Mouse (Mus musculus) CH12.LX (cell line): ENCODE data around the gene Gramd2.

Experiments used
- ELF1 ChIP-seq: IDR thresholded peaks from 2 replicates; pipeline ENCODE4 v1.6.1; 2014; ENCODE audit warnings: low read depth, mild to moderate bottlenecking, inconsistent platforms, low read length, improper control_type of control experiment
- JUND ChIP-seq: conservative IDR thresholded peaks from 2 replicates; pipeline ENCODE4 v1.6.1; 2011; ENCODE audit warnings: low read depth, low read length, improper control_type of control experiment

- no peak for TF ChIP-seq ELF1
- no peak for TF ChIP-seq JUND
Measured at GRCm38 (mm10) chr9:59666016-59666415, 13.9 kb upstream of the Gramd2 start.
